Mouse (Mus musculus): Measurements from ENCODE around the gene Kcnmb1.
A peak's percentile ranks its signal among the peaks of the same experiment; 100 is the strongest.

The Kcnmb1 gene

GRCm38 (mm10) chr11:33944786-33945328, 18.0 kb upstream of the Kcnmb1 start:
- DNase-seq = no peak

GRCm38 (mm10) chr11:33946501-33946900, 16.3 kb upstream of the Kcnmb1 start:
- DNase-seq = no peak

GRCm38 (mm10) chr11:33951155-33951554, 11.7 kb upstream of the Kcnmb1 start:
- no peak for DNase-seq

- DNase-seq = no peak
Measured at GRCm38 (mm10) chr11:33951684-33952625, 10.9 kb upstream of the Kcnmb1 start.

GRCm38 (mm10) chr11:33955982-33956381, 6.8 kb upstream of the Kcnmb1 start:
- DNase-seq = no peak

- DNase-seq = no peak
Measured at GRCm38 (mm10) chr11:33956623-33957022, 6.2 kb upstream of the Kcnmb1 start.

GRCm38 (mm10) chr11:33957595-33957994, 5.2 kb upstream of the Kcnmb1 start:
- DNase-seq = no peak

GRCm38 (mm10) chr11:33958713-33959112, 4.1 kb upstream of the Kcnmb1 start:
- peak; percentile 15 for DNase-seq

GRCm38 (mm10) chr11:33962178-33962577, 635 bp upstream of the Kcnmb1 start:
- no peak for DNase-seq

GRCm38 (mm10) chr11:33965380-33965779, 2.6 kb downstream of the Kcnmb1 start:
- no peak for DNase-seq

GRCm38 (mm10) chr11:33967708-33968107, 4.9 kb downstream of the Kcnmb1 start:
- DNase-seq = no peak

- no peak for DNase-seq
Measured at GRCm38 (mm10) chr11:33969199-33969598, 6.4 kb downstream of the Kcnmb1 start.

GRCm38 (mm10) chr11:33972114-33972513, 9.3 kb downstream of the Kcnmb1 start:
- DNase-seq = no peak

- no peak for DNase-seq
Measured at GRCm38 (mm10) chr11:33974341-33975040, 11.7 kb downstream of the Kcnmb1 start.

GRCm38 (mm10) chr11:33975121-33975520, 12.3 kb downstream of the Kcnmb1 start:
- DNase-seq = no peak

GRCm38 (mm10) chr11:33980146-33980545, 17.3 kb downstream of the Kcnmb1 start:
- DNase-seq = no peak

GRCm38 (mm10) chr11:33986525-33986924, 23.7 kb downstream of the Kcnmb1 start:
- no peak for DNase-seq

- no peak for DNase-seq
Measured at GRCm38 (mm10) chr11:33990002-33990401, 27.2 kb downstream of the Kcnmb1 start.

GRCm38 (mm10) chr11:33992938-33993337, 30.1 kb downstream of the Kcnmb1 start, which contains the start of gene Kcnip1:
Gene Kcnip1, minus strand, starts transcription at chr11:33993152.
- DNase-seq = no peak

GRCm38 (mm10) chr11:33993496-33993895, 30.7 kb downstream of the Kcnmb1 start:
- no peak for DNase-seq

GRCm38 (mm10) chr11:33998244-33998643, 35.4 kb downstream of the Kcnmb1 start:
- no peak for DNase-seq

GRCm38 (mm10) chr11:34000416-34000815, 37.6 kb downstream of the Kcnmb1 start:
- DNase-seq = no peak

GRCm38 (mm10) chr11:34001938-34002592, 39.3 kb downstream of the Kcnmb1 start:
- peak; percentile 37 for DNase-seq

Data from kidney, postnatal 14 days (tissue).